Mouse (Mus musculus) CH12.LX (cell line): ENCODE results near the gene Calcoco1. TPM values are rescaled to one million over a fixed set of nuclear protein-coding genes. Genes with fewer than 3 reads are reported as not detected.

Experiments used
- DNase-seq: peaks from one replicate; pipeline ENCODE4 v3.0.0-alpha.2; 2013; ENCODE audit errors: extremely low read depth
- H3K27ac ChIP-seq: 2 replicates; pipeline ENCODE4 v1.5.1; 2012; ENCODE audit warnings: low read depth, mild to moderate bottlenecking, control low read depth, moderate library complexity; ENCODE audit not compliant: insufficient read depth
- H3K27me3 ChIP-seq: replicated peaks from 2 replicates; pipeline ENCODE3; 2012; ENCODE audit warnings: inconsistent platforms
- H3K36me3 ChIP-seq, 2 experiments: replicated peaks in 1 of 2; 2 replicates each; pipeline versions ENCODE3 to v1.6.1; 2012; ENCODE audit warnings: inconsistent platforms in 1 of 2, low read length in 1 of 2, mild to moderate bottlenecking in 1 of 2, mixed read lengths in 1 of 2, moderate library complexity in 1 of 2; ENCODE audit not compliant: control insufficient read depth in 1 of 2, insufficient read depth in 1 of 2
- H3K4me1 ChIP-seq, 2 experiments: 2 replicates each; pipeline ENCODE4 v1.6.1; 2012; ENCODE audit warnings: inconsistent platforms in 1 of 2, moderate library complexity in 1 of 2; ENCODE audit not compliant: insufficient read depth in 2 of 2, control insufficient read depth in 1 of 2
- H3K4me2 ChIP-seq: 2 replicates; pipeline ENCODE4 v1.6.1; 2012; ENCODE audit warnings: low read depth, mild to moderate bottlenecking, control low read depth; ENCODE audit not compliant: poor library complexity, insufficient read depth, severe bottlenecking
- H3K4me3 ChIP-seq, 3 experiments: fragments of 150-350 bp in 1 of 3; sonication (generic) in 1 of 3; replicated peaks in 1 of 3; 2 replicates each; pipeline versions ENCODE3 to v1.5.1; 2011 to 2012; ENCODE audit warnings: low read depth in 2 of 3, low read length in 2 of 3, mild to moderate bottlenecking in 2 of 3, moderate library complexity in 2 of 3, control low read depth in 1 of 3, improper control_type of control experiment in 1 of 3, inconsistent platforms in 1 of 3, mixed read lengths in 1 of 3; ENCODE audit not compliant: poor library complexity in 1 of 3
- H3K79me2 ChIP-seq: replicated peaks from 2 replicates; pipeline ENCODE4 v1.6.1; 2012; ENCODE audit warnings: mild to moderate bottlenecking, moderate library complexity; ENCODE audit not compliant: control insufficient read depth, poor library complexity, insufficient read depth, severe bottlenecking; ENCODE audit errors: extremely low read depth
- H3K9ac ChIP-seq: 2 replicates; pipeline ENCODE4 v1.6.1; 2012; ENCODE audit warnings: low read depth, mild to moderate bottlenecking, control low read depth, moderate library complexity; ENCODE audit not compliant: insufficient read depth
- H3K9me3 ChIP-seq: replicated peaks from 2 replicates; pipeline ENCODE3; 2012; ENCODE audit warnings: low read length, inconsistent platforms, mixed read lengths
- BHLHE40 ChIP-seq: IDR thresholded peaks from 2 replicates; pipeline ENCODE4 v1.6.1; 2011; ENCODE audit warnings: mild to moderate bottlenecking, low read depth, low read length, improper control_type of control experiment
- CHD2 ChIP-seq: IDR thresholded peaks from 2 replicates; pipeline ENCODE4 v1.6.1; 2011; ENCODE audit warnings: low read length, improper control_type of control experiment
- E2F4 ChIP-seq: IDR thresholded peaks from 2 replicates; pipeline ENCODE4 v1.6.1; 2011; ENCODE audit warnings: low read depth, low read length, improper control_type of control experiment; ENCODE audit not compliant: insufficient replicate concordance
- EP300 ChIP-seq: IDR thresholded peaks from 2 replicates; pipeline ENCODE4 v1.6.1; 2011; ENCODE audit warnings: low read length, improper control_type of control experiment
- ETS1 ChIP-seq: conservative IDR thresholded peaks from 2 replicates; pipeline ENCODE4 v1.6.1; 2012; ENCODE audit warnings: low read depth, mild to moderate bottlenecking, inconsistent platforms, low read length, improper control_type of control experiment, moderate library complexity
- HCFC1 ChIP-seq: IDR thresholded peaks from 2 replicates; pipeline ENCODE4 v1.6.1; 2012; ENCODE audit warnings: low read depth, mild to moderate bottlenecking, inconsistent platforms, low read length, improper control_type of control experiment
- JUND ChIP-seq: conservative IDR thresholded peaks from 2 replicates; pipeline ENCODE4 v1.6.1; 2011; ENCODE audit warnings: low read depth, low read length, improper control_type of control experiment
- KAT2A ChIP-seq: IDR thresholded peaks from 2 replicates; pipeline ENCODE4 v1.6.1; 2012; ENCODE audit warnings: low read length, improper control_type of control experiment, inconsistent platforms; ENCODE audit not compliant: insufficient replicate concordance
- MAX ChIP-seq: IDR thresholded peaks from 2 replicates; pipeline ENCODE4 v1.6.1; 2011; ENCODE audit warnings: low read length, improper control_type of control experiment
- MAZ ChIP-seq: IDR thresholded peaks from 2 replicates; pipeline ENCODE4 v1.6.1; 2012; ENCODE audit warnings: low read depth, mild to moderate bottlenecking, inconsistent platforms, low read length, improper control_type of control experiment, moderate library complexity
- NELFE ChIP-seq: IDR thresholded peaks from 2 replicates; pipeline ENCODE4 v1.6.1; 2011; ENCODE audit warnings: low read depth, low read length, improper control_type of control experiment
- RAD21 ChIP-seq: IDR thresholded peaks from 2 replicates; pipeline ENCODE4 v1.6.1; 2011; ENCODE audit warnings: low read depth, mild to moderate bottlenecking, low read length, improper control_type of control experiment, moderate library complexity
- RCOR1 ChIP-seq: conservative IDR thresholded peaks from 2 replicates; pipeline ENCODE4 v1.6.1; 2012; ENCODE audit warnings: low read depth, mild to moderate bottlenecking, inconsistent platforms, low read length, improper control_type of control experiment
- SMC3 ChIP-seq: IDR thresholded peaks from 2 replicates; pipeline ENCODE4 v1.6.1; 2011; ENCODE audit warnings: low read depth, low read length, improper control_type of control experiment
- TCF12 ChIP-seq: IDR thresholded peaks from 2 replicates; pipeline ENCODE4 v1.6.1; 2014; ENCODE audit warnings: low read depth, mild to moderate bottlenecking, inconsistent platforms, low read length, improper control_type of control experiment
- UBTF ChIP-seq: IDR thresholded peaks from 2 replicates; pipeline ENCODE4 v1.6.1; 2012; ENCODE audit warnings: low read depth, mild to moderate bottlenecking, inconsistent platforms, low read length, improper control_type of control experiment, moderate library complexity
- ZKSCAN1 ChIP-seq: IDR thresholded peaks from 2 replicates; pipeline ENCODE4 v1.6.1; 2012; ENCODE audit warnings: low read depth, inconsistent platforms, low read length, improper control_type of control experiment, borderline replicate concordance
- ZMIZ1 ChIP-seq: IDR thresholded peaks from 2 replicates; pipeline ENCODE4 v1.6.1; 2012; ENCODE audit warnings: low read depth, mild to moderate bottlenecking, inconsistent platforms, low read length, improper control_type of control experiment
- dilution Hi-C: fragments of 300-500 bp; cut with MboI; formaldehyde crosslinking; loops from 2 replicates; pipeline ENCODE4 v1.14.3; 2020; ENCODE audit warnings: low sequenced_read_pairs; ENCODE audit not compliant: extremely low pct_unique_long_range_greater_than_20kb, extremely low pct_ligation_motif_present
- in situ Hi-C: fragments of 300-500 bp; cut with MboI; formaldehyde crosslinking; loops from 3 replicates; pipeline ENCODE4 v1.14.3; 2019; ENCODE audit warnings: low sequenced_read_pairs, low pct_ligation_motif_present, low pct_unique_long_range_greater_than_20kb, mixed read lengths
- polyA plus RNA-seq: library from polyadenylated mRNA; unstranded; fragments of >175 nt; gene quantifications from 2 replicates; pipeline ENCODE4 v1.2.1, GENCODE M21; 2012; ENCODE audit warnings: low read depth; ENCODE audit not compliant: insufficient read length
- total RNA-seq, 2 experiments: library from RNA; depleted of rRNA; stranded (reverse); fragments of 300-350 nt in 1 of 2; fragments of >200 nt in 1 of 2; gene quantifications; 2 replicates each; pipeline ENCODE4 v1.2.3; 2012 to 2014

The Calcoco1 gene
- total and polyA plus RNA-seq, 3 experiments, result 3.6 to 8.5 (median 7.6) TPM

DNA sequence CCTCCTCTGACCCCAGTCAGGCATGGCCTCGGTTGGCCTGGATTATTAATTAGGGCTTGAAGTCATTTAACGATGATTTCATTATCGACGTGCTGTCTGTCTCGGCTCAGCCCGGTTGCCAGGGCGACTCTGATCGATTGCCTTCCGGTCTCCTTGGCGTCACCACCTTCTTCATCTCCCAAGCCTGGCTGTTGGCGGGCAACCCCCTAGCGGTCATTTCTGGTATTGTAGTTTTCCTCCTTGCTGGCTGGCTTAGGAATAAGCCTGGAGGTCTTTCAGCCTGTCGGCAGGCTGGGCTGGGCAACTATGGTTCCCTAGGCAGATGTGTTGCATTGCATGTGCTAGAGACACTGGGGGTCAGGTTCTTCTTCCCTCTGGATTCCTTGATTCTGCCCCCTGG lies 31.2 kb upstream of the Calcoco1 start (continued):
- TF ChIP-seq RAD21 (peak; percentile 10), MAX (no peak)

GRCm38 (mm10) chr15:102752164-102752563 lies 30.2 kb upstream of the Calcoco1 start:
- Histone ChIP-seq H3K4me2 (no peak overlapping the region), H3K79me2 (no peaks in the 10 kb centered on the region), H3K4me3 (no peak overlapping the region), H3K4me1 (peaks cover 2 to 5% of the 10 kb centered on the region in 2 experiments; a peak in 3 of 4 replicates), H3K27me3 (peaks cover 94% of the 10 kb centered on the region), H3K36me3 (no peaks in the 10 kb centered on the region), H3K9ac (no peak overlapping the region), H3K27ac (no peak overlapping the region), H3K9me3 (peaks cover 7% of the 10 kb centered on the region)
- dilution Hi-C loops, result no loop called here
- no peak for DNase-seq
- in situ Hi-C loops, result no loop called here
- TF ChIP-seq JUND (no peak), UBTF (no peak), E2F4 (no peak), NELFE (no peak), ZKSCAN1 (no peak), EP300 (no peak), MAZ (no peak), SMC3 (no peak), RCOR1 (no peak), ZMIZ1 (no peak), TCF12 (no peak), KAT2A (no peak), BHLHE40 (no peak), HCFC1 (no peak), CHD2 (no peak), ETS1 (no peak)

DNA sequence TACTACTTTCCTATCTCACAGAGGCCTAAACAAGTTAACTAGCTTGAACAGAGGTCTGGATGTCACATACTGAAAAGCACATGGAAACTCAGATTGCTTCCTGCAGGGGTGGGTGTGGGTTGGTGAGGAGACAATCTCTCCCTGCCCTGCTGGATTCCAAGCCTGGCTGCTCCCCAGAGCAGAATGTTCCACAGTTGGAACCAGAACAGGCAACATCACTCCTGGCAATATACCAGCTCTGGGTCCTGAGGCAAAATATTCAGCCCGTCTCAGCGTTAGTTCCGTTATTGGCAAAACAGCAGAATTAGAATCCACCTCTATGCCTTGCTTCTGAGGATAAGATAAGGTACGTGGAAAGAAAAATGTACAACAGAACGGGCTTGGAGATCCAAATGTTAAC lies 28.3 kb upstream of the Calcoco1 start:
- H3K4me1 ChIP-seq, result peaks cover 10 to 17% of the 10 kb centered on the region in 2 experiments
- no peak overlapping the region for H3K4me3 ChIP-seq
- H3K4me2 ChIP-seq, result no peak overlapping the region
- H3K79me2 ChIP-seq, result no peaks in the 10 kb centered on the region
- dilution Hi-C loops (no loop called here), in situ Hi-C loops (no loop called here)
- no peak overlapping the region for H3K9ac ChIP-seq
- peaks cover 94% of the 10 kb centered on the region for H3K27me3 ChIP-seq
- TF ChIP-seq EP300 (no peak), ZMIZ1 (no peak), SMC3 (no peak)
- DNase-seq, result no peak
- H3K36me3 ChIP-seq, result no peaks in the 10 kb centered on the region
- H3K9me3 ChIP-seq, result peaks cover 7% of the 10 kb centered on the region
- no peak overlapping the region for H3K27ac ChIP-seq
